Mouse (Mus musculus): Measurements from ENCODE around the gene Bcar1. TPM values are rescaled to one million over a fixed set of nuclear protein-coding genes. Genes with fewer than 3 reads are reported as not detected.

The Bcar1 gene
- polyA plus RNA-seq, 2 experiments from 2014 or later: 0.21 to 0.38 TPM

DNA sequence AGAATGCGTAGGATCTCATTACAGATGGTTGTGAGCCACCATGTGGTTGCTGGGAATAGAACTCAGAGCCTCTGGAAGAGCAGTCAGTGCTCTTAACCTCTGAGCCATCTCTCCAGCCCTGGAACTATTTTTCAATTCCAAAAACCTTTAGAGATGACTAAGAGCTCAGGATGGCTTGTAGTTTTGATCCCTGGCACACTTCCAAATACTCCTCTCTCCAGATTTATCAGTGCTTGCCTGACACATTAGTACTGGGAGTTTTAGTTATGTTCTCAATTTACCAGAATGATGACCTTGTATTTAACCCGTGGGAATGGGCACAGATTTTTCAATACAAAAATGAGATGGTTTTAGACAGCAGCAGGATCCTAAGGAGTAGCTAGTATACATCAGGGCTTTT lies 76.9 kb downstream of the Bcar1 start:
- ATAC-seq: no peak

DNA sequence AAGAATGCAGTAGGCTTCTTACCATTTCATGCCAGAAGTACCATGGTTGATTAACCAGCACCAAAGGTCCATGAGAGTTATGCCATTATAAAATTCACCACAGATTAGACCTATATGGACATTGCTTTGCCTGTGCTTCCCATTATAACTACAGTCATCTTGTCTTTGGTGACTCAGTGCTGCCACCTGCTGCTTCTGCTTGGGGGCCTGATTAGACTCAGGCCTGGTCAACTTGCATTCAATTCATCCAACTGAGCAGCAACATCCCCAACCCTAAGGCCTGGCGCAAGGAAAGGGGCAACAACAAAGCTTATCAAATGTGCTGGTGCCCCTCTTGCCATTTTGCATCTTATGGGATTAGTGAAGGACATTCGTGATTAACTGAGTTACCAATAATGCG lies 81.1 kb downstream of the Bcar1 start:
- peak; percentile 45 for ATAC-seq

Other genes with a start within 250 kb of the Bcar1 start
- gene Wdr59, start 221.7 kb downstream of the Bcar1 start, polyA plus RNA-seq (2017; shearing (Covaris generic)): 1 to 10 TPM; 4.2 to 4.5 TPM
- 10 to 100 TPM; 31.6 to 41.8 TPM for gene Znrf1, start 207.7 kb downstream of the Bcar1 start, polyA plus RNA-seq (2017; shearing (Covaris generic))
- 1 to 10 TPM in 1 of 2 experiments, under 1 TPM in 1; 0.18 to 1.2 TPM for gene Ldhd, start 113.4 kb downstream of the Bcar1 start, polyA plus RNA-seq (2017; shearing (Covaris generic))
- gene Zfp1, start 100.4 kb downstream of the Bcar1 start, polyA plus RNA-seq (2017; shearing (Covaris generic)): 10 to 100 TPM; 28.1 to 33.1 TPM
- not detected for gene Ctrb1, start 52.8 kb downstream of the Bcar1 start, polyA plus RNA-seq (2017; shearing (Covaris generic))
- gene Cfdp1, start 110.5 kb upstream of the Bcar1 start, polyA plus RNA-seq (2017; shearing (Covaris generic)): 100 to 1,000 TPM; 118 to 135 TPM
- 1 to 10 TPM; 6.4 to 8.4 TPM for gene Tmem170, start 132.9 kb upstream of the Bcar1 start, polyA plus RNA-seq (2017; shearing (Covaris generic))
- not detected for gene Chst5, start 166.6 kb upstream of the Bcar1 start, polyA plus RNA-seq (2017; shearing (Covaris generic))
- 1 to 10 TPM; 1.4 to 1.8 TPM for gene Tmem231, start 190.1 kb upstream of the Bcar1 start, polyA plus RNA-seq (2017; shearing (Covaris generic))
- gene Gabarapl2, start 196.9 kb upstream of the Bcar1 start, polyA plus RNA-seq (2017; shearing (Covaris generic)): 100 to 1,000 TPM; 244 to 264 TPM
- 1 to 10 TPM; 3.9 to 4.1 TPM for gene Adat1, start 248.5 kb upstream of the Bcar1 start, polyA plus RNA-seq (2017; shearing (Covaris generic))